Mouse (Mus musculus) bone marrow, adult 2 months (tissue): ENCODE data around the gene Faf2.

Experiments
- CTCF ChIP-seq: fragments of 200-500 bp; IDR thresholded peaks from 2 replicates; pipeline ENCODE4 v1.5.1; 2011; ENCODE audit warnings: low read length, control low read depth; ENCODE audit not compliant: control insufficient read depth, insufficient read depth
- POLR2A ChIP-seq: fragments of 200-500 bp; IDR thresholded peaks from 2 replicates; pipeline ENCODE4 v1.6.1; 2011; ENCODE audit warnings: low read depth, mild to moderate bottlenecking, control low read depth, low read length, borderline replicate concordance; ENCODE audit not compliant: control insufficient read depth

- TF ChIP-seq CTCF (no peak), POLR2A (peak; percentile 69; the same call in 1 of the 2 replicates)
These were observed 72.2 kb downstream of the Faf2 start, which contains the start of gene Rnf44 for GRCm38 (mm10) chr13:54693558-54694347.
